Mouse (Mus musculus): ENCODE results near the gene Siglece. TPM values are rescaled to one million over a fixed set of nuclear protein-coding genes. Genes with fewer than 3 reads are reported as not detected.
"Not testable (repeated sequence)": the region's sequence is repeated elsewhere in the genome, so short reads cannot be mapped to it uniquely, and the experiment has no call there.

The Siglece gene
- 0.18 and 0.30 TPM in 2 replicates for polyA plus RNA-seq (2016; fragmentation: Nextera tagmentation; extraction: Ambion mirVana)

DNA sequence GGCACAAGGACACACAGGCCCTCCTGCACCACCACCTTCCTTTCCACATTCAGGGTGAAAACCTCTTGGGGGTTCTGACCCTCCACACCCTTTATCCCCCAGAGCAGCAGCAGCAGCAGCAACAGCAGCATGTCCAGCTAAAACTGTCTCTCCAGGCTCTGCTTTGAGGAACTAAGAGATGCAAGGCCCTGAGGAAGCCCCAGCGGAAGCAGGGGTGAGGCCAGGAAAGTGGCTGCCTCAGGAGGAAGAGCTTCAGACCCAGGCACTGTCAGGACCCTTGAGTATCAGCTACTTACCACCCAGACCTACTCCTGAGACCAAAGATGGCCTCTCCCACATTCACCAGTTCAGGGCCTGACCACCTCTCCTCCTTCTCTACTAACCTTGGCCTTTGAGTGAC, at the start of gene Siglece:
Gene Siglece, minus strand, starts transcription at position 160 of the 400 bp plus-strand sequence.
- Histone ChIP-seq H3K4me1 (no peaks in the 10 kb centered on the region), H3K27ac (no peak within 1 kb of the TSS), H3K4me3 (no peak within 1 kb of the TSS), H3K9me3 (no peaks in the 10 kb centered on the region), H3K36me3 (no peaks in the 10 kb centered on the region), H3K9ac (no peak within 1 kb of the TSS), H3K4me2 (replicated peaks) (no peak within 1 kb of the TSS), H3K27me3 (replicated peaks) (no peaks in the 10 kb centered on the region)
- ATAC-seq (ENCODE audit: low FRiP score, low read depth), result no peak
- 100% methylated on average over 1 of the region's 1 CpGs for WGBS

DNA sequence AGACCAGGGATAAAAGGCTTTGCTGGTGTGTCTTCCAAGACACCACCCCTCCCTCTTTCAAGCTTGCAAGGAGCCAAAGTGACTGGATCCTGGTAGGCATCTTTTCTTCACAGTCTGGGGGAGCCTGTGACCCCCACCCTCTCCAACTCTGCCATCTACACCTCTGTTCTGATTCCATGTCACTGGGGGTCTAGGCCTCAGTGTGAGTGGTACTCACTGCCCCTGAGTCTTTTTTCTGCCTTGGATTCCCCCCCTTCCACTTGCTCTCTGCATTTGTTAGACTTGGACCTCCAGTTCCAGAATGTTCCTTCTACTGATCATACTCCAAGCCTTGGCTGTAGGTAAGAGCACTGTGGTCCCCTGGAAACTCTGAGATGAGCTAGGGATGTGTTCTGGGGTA, 30.2 kb upstream of the Siglece start, which contains the start of gene Klk14:
Gene Klk14, plus strand, starts transcription at position 301 of the 400 bp plus-strand sequence.
- Histone ChIP-seq H3K36me3 (no peaks in the 10 kb centered on the region), H3K27me3 (replicated peaks) (no peaks in the 10 kb centered on the region), H3K9me3 (no peaks in the 10 kb centered on the region), H3K27ac (no peak within 1 kb of the TSS), H3K4me2 (replicated peaks) (no peak within 1 kb of the TSS), H3K4me1 (no peaks in the 10 kb centered on the region), H3K4me3 (no peak within 1 kb of the TSS), H3K9ac (no peak within 1 kb of the TSS)
- no peak for ATAC-seq (ENCODE audit: low FRiP score, low read depth)

DNA sequence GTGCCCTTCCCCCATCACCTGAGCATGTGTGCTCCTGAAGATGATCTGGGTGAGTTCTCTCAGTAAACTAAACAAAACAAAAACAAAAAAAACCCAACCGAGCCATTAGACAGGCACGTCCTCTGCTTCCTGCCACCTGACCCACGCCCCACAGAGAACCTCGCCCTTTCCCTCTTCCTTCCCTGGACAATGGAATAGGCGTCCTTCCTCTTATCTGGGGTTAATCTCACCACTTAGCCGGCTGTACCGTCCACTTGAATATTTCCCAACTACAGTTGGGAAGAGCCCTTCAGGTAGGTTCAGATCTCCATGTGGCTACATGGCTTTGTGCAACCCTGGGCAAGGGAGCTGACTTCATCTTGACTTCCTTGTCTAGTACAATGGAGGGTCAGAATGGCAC, 25.1 kb upstream of the Siglece start:
- Histone ChIP-seq H3K9me3 (no peaks in the 10 kb centered on the region), H3K27me3 (replicated peaks) (no peaks in the 10 kb centered on the region), H3K4me2 (replicated peaks) (no peak overlapping the region), H3K36me3 (no peaks in the 10 kb centered on the region), H3K27ac (no peak overlapping the region), H3K4me1 (no peaks in the 10 kb centered on the region), H3K9ac (no peak overlapping the region), H3K4me3 (no peak overlapping the region)
- 82% methylated on average over 7 of the region's 7 CpGs for WGBS
- no peak for ATAC-seq (ENCODE audit: low FRiP score, low read depth)

DNA sequence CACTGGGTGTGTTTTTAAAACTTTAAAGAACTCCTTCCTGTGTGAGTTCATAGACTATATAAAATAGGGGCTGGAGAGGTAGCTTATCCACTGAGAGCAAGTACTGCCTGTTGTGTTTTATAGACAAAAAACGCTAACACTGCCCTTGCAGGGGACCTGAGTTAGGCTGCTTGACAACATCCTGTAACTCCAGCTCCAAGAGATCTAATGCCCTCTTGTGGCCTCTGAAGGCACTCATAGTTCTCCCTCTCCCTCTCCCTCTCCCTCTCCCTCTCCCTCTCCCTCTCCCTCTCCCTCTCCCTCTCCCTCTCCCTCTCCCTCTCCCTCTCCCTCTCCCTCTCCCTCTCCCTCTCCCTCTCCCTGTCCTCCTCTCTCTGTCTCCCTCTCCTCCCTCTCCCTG, 22.6 kb upstream of the Siglece start:
- not testable (repeated sequence) for H3K36me3 ChIP-seq; H3K4me3 ChIP-seq; H3K4me2 ChIP-seq (replicated peaks); H3K9ac ChIP-seq; H3K4me1 ChIP-seq; H3K9me3 ChIP-seq; ATAC-seq (ENCODE audit: low FRiP score, low read depth); H3K27ac ChIP-seq; H3K27me3 ChIP-seq (replicated peaks)
- 22% methylated on average over 1 of the region's 1 CpGs for WGBS

DNA sequence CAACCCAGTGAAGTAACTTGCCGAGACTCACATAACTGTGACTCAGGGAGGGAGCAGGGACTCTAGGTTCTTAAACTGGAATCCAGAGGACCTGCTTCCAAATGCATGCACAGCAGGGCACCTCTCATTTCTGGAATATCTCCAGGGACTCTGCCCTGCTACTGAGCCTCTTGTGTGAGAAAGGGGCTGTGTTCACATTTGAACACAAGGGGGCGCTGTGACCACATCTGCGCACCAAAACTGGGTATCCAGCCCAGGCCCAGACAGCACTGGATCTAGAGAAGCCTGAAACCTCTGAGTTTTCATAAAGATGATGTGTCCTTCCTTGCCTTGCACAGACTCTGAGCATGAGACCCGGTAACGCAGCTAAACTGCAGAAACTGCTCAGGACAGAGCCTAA, 21.0 kb upstream of the Siglece start:
- no peak overlapping the region for H3K27ac ChIP-seq
- no peak overlapping the region for H3K4me3 ChIP-seq
- 20% methylated on average over 5 of the region's 5 CpGs for WGBS
- H3K27me3 ChIP-seq (replicated peaks), result no peaks in the 10 kb centered on the region
- no peak overlapping the region for H3K9ac ChIP-seq
- H3K4me2 ChIP-seq (replicated peaks), result no peak overlapping the region
- H3K4me1 ChIP-seq, result no peaks in the 10 kb centered on the region
- 0 out of 2 replicates have a peak, but pooled peaks have one; percentile 19 for ATAC-seq (ENCODE audit: low FRiP score, low read depth)
- peaks cover 25% of the 10 kb centered on the region for H3K36me3 ChIP-seq
- no peaks in the 10 kb centered on the region; the same call in 1 of the 2 replicates for H3K9me3 ChIP-seq

DNA sequence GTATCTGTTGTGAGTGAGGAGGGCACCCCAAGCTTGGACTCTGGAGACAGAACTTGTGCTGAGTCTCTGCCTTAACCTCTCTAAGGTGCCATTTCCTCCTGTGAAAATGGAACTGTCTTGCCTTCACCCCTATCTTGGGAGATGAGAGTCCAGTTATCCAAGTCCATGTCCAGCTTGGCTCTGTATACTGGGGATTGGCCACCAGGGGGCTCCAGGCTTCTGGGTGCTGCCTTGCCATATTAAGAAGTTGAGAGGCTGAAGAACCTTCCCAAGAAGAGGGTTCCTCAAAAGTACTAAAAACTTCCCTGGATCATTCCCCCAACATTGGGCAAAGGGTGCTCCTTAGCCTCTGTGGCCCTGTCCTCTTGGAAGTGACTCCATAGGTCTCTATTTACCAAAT, 18.6 kb upstream of the Siglece start:
- Histone ChIP-seq H3K9ac (no peak overlapping the region), H3K27me3 (replicated peaks) (no peaks in the 10 kb centered on the region), H3K4me3 (no peak overlapping the region), H3K9me3 (no peaks in the 10 kb centered on the region; the same call in 1 of the 2 replicates), H3K4me1 (no peaks in the 10 kb centered on the region), H3K4me2 (replicated peaks) (no peak overlapping the region), H3K27ac (no peak overlapping the region), H3K36me3 (peaks cover 39% of the 10 kb centered on the region)
- no peak for ATAC-seq (ENCODE audit: low FRiP score, low read depth)

DNA sequence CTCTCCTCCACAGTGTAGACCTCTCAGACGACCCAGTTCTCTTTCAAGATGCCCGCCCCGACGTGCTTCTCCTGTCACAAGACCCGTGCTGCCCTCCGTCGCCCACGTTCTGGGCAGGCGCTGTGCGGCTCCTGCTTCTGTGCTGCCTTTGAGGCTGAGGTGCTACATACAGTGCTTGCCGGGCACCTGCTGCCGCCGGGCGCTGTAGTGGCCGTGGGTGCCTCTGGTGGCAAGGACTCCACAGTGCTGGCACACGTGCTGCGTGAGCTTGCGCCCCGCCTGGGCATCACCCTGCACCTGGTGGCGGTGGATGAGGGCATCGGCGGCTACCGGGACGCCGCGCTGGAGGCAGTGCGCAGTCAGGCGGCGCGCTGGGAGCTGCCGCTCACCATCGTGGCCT, 15.1 kb upstream of the Siglece start:
- Histone ChIP-seq H3K9me3 (no peaks in the 10 kb centered on the region; the same call in 1 of the 2 replicates), H3K4me1 (peaks cover 8% of the 10 kb centered on the region), H3K9ac (no peak overlapping the region), H3K4me2 (replicated peaks) (no peak overlapping the region), H3K27ac (no peak overlapping the region), H3K36me3 (peaks cover 39% of the 10 kb centered on the region), H3K27me3 (replicated peaks) (no peaks in the 10 kb centered on the region), H3K4me3 (no peak overlapping the region)
- ATAC-seq (ENCODE audit: low FRiP score, low read depth), result no peak
- 93% methylated on average over 32 of the region's 32 CpGs for WGBS

DNA sequence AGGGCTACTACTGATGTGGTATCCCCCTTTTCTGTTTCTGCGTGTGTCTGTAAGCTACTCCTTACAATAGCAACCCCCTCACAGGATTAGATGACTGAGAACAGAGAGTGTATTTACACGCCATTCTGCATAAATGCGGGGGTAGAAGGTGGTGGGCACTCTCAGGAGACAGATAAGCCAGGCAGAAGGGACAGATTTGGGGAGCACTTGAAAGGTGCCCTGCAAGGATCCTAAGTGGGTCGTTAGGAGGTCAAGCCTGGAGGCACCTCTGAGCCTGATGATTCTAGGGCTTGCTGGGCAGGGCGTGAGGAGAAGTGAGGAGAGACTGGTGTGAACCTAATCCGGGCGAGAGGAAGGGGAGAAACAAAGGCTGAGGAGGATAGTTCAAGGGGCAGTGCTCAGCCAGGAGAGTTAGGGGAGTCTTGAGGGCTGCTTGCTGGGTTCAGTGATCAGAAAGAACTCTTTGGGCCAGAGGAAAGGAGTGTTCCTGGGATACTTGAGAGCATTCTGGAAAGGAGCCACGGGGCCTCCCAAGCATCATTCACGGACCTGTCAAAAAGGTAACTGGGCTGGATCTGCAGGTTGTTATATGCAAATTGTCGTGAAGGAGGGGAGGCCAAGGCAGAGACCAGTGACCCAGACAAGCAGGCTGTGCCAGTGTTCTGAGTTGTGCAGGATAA, 12.8 kb upstream of the Siglece start:
- peaks cover 32% of the 10 kb centered on the region for H3K36me3 ChIP-seq
- peaks cover 8% of the 10 kb centered on the region for H3K4me1 ChIP-seq
- no peak overlapping the region for H3K27ac ChIP-seq
- no peaks in the 10 kb centered on the region; the same call in 1 of the 2 replicates for H3K9me3 ChIP-seq
- peak overlapping the region; percentile 67 for H3K9ac ChIP-seq
- no peaks in the 10 kb centered on the region for H3K27me3 ChIP-seq (replicated peaks)
- peak; percentile 31; the same call in 1 of the 2 replicates for ATAC-seq (ENCODE audit: low FRiP score, low read depth)
- peak overlapping the region; percentile 75 for H3K4me2 ChIP-seq (replicated peaks)
- H3K4me3 ChIP-seq, result peak overlapping the region; percentile 61
- WGBS, result 18% methylated on average over 10 of the region's 10 CpGs

DNA sequence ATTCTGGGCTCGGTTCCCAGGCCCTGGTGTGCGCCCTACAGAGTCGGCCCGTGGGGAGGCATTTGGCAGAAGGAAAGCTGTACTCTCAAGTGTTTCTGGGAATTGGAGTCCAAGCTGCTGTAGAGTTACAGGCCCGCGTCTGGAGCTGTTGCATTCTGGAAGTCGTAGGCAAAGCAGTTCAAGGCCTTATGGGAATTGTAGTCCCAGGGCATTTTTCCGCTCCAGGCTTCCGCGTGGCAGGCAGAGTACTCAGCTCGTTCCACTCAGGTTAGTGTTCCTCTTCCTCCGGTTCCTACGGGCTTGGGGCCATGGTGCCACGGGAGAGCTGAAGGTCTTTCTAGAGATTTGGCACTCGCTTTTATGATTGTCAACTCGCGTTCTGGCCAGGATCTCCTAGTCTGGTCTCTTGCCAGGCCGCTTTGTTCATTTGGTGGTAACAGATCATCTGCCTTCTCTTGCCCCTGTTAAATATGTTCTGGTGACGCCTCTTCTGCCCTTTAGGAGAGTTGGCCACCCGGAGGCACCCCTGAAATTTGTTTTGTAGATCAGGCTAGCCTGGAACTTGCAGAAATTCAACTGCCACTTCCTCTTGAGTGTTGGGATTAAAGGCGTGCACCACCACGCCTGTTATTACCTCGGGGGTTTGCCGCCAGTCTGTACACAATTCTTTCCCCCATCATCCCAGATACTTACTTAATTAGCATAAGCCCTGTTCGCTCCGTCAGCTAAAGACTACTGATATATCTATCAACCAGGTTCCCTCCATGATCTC, 12.0 kb upstream of the Siglece start, which contains the start of gene Ctu1:
Gene Ctu1, plus strand, starts transcription at position 208 of the 772 bp plus-strand sequence.
- H3K27ac ChIP-seq, result no peak within 1 kb of the TSS

DNA sequence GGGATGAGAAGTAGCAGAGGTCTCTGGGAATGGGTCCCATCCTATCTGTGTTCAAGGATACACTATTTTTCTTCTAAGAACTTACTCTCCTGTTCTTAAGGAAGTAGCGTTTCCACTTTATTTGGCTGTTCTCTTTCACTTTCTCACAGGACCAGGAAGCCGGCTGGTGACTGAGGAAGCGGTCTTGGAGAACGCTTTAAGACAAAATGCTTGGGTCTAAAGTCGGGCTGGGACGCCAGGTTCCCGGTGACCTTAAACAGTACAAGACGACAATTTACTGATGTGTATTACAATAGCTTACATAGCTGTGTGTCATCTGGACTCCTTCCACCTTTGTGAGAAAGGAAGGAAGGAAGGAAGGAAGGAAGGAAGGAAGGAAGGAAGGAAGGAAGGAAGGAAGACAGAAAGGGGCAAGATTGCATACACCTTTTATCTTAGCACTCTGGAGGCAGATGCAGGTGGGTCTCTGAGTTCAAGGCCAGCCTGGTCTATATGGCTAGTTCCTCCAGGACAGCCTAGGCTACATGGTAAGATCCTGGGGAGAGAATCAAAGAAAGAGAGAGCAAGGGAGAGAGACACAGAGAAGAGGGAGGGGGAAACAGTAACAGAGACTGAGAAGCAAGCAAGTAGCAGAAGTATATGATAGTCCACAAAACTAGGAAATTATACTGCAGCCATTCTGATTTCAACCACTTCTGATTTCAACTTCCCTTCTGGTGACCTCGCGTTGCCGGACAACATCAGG, 11.3 kb upstream of the Siglece start:
- H3K36me3 ChIP-seq, result peaks cover 17% of the 10 kb centered on the region
- no peak overlapping the region for H3K27ac ChIP-seq
- peak overlapping the region; percentile 75 for H3K4me2 ChIP-seq (replicated peaks)
- H3K27me3 ChIP-seq (replicated peaks), result no peaks in the 10 kb centered on the region
- H3K4me3 ChIP-seq, result peak overlapping the region; percentile 61; the same call in 1 of the 2 replicates
- peak; percentile 39 for ATAC-seq (ENCODE audit: low FRiP score, low read depth)
- H3K4me1 ChIP-seq, result peaks cover 8% of the 10 kb centered on the region
- WGBS, result 68% methylated on average over 11 of the region's 11 CpGs
- 0 out of 2 replicates have a peak overlapping the region, but pooled peaks have one; percentile 5 for H3K9ac ChIP-seq
- no peaks in the 10 kb centered on the region for H3K9me3 ChIP-seq

More for the DNA sequence above, 12.0 kb upstream of the Siglece start, which contains the start of gene Ctu1:
- peak; percentile 93 for ATAC-seq (ENCODE audit: low FRiP score, low read depth)
- H3K4me1 ChIP-seq, result peaks cover 8% of the 10 kb centered on the region
- peaks cover 25% of the 10 kb centered on the region for H3K36me3 ChIP-seq
- H3K9ac ChIP-seq, result peak within 1 kb of the TSS; percentile 67
- H3K27me3 ChIP-seq (replicated peaks), result no peaks in the 10 kb centered on the region
- H3K4me3 ChIP-seq, result peak within 1 kb of the TSS; percentile 61
- under 1% methylated on average over 26 of the region's 26 CpGs for WGBS
- peak within 1 kb of the TSS; percentile 75 for H3K4me2 ChIP-seq (replicated peaks)
- H3K9me3 ChIP-seq, result no peaks in the 10 kb centered on the region; the same call in 1 of the 2 replicates

DNA sequence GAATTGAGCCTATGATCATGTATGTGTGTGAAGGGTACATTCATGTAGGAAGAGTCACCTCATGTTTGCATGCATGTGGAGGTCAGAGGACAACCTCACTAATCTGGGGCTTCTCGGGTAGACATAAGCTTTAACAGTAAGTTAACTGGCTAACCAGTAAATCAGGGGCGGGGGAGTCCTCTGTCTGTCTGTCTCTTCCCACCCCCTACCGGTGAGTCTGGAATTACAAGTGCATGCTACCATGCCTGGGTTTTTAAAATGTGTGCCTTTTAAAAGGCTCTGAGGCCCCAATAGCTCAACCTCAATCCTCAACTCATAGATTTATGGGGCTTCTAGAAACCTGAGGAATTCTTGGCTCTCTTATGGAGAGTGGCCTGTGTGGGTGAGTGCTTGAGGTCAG, 8.6 kb upstream of the Siglece start:
- H3K9me3 ChIP-seq, result no peaks in the 10 kb centered on the region
- WGBS, result 17% methylated on average over 3 of the region's 3 CpGs
- no peak overlapping the region for H3K27ac ChIP-seq
- no peak overlapping the region for H3K9ac ChIP-seq
- no peaks in the 10 kb centered on the region for H3K27me3 ChIP-seq (replicated peaks)
- H3K4me1 ChIP-seq, result peaks cover 8% of the 10 kb centered on the region
- H3K4me3 ChIP-seq, result no peak overlapping the region
- H3K4me2 ChIP-seq (replicated peaks), result no peak overlapping the region
- no peak for ATAC-seq (ENCODE audit: low FRiP score, low read depth)
- no peaks in the 10 kb centered on the region for H3K36me3 ChIP-seq

DNA sequence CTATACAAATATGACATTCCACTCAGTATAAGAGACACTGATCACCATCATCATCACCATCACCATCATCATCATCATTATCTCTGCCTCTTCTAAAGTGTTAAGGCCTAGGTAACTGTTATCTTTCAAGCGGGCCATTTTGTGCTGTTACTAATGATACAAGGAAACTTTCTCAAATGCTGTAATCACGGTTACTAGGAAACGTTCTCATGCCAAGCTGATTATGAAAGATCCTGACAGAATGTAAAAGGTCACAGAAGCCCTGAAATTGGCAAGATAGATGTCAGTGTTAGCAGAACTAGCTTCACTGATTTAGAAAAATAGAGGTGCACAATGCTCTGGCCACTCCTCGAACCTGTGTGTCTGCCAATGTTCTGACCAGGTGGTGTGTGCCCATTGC, 7.3 kb upstream of the Siglece start:
- 86% methylated on average over 4 of the region's 4 CpGs for WGBS

More for the DNA sequence above, 7.3 kb upstream of the Siglece start:
- H3K36me3 ChIP-seq; H3K27ac ChIP-seq; H3K4me1 ChIP-seq; H3K4me3 ChIP-seq; ATAC-seq (ENCODE audit: low FRiP score, low read depth); H3K9me3 ChIP-seq; H3K9ac ChIP-seq; H3K27me3 ChIP-seq (replicated peaks); H3K4me2 ChIP-seq (replicated peaks): not testable (repeated sequence)

Measured in neural tube, embryonic 12.5 days (tissue).